Mouse (Mus musculus): ENCODE data around the gene 4921507P07Rik.
"Not testable (repeated sequence)": the region's sequence is repeated elsewhere in the genome, so short reads cannot be mapped to it uniquely, and the experiment has no call there.

Gene 4921507P07Rik

DNA sequence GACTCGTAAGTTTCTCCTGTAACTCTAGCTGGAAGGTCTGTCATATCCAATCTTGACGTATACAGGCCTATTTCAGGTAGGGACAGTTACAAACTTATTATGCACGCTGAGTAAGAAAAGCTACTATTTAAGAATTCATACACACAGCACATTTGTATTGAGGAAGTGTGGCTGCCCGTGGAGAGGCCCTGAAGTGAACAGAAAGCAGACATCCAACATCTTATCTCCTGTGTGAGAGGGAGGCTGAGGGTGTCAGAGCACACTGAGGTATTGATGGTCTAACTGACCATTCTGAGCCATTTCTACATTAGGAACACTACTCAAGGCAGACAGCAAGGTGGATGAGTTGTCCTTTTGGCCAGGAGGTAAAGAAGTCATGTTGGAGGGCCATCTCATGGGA, 37.6 kb downstream of the 4921507P07Rik start:
- no peak for DNase-seq (ENCODE audit: low read depth, low spot score)

DNA sequence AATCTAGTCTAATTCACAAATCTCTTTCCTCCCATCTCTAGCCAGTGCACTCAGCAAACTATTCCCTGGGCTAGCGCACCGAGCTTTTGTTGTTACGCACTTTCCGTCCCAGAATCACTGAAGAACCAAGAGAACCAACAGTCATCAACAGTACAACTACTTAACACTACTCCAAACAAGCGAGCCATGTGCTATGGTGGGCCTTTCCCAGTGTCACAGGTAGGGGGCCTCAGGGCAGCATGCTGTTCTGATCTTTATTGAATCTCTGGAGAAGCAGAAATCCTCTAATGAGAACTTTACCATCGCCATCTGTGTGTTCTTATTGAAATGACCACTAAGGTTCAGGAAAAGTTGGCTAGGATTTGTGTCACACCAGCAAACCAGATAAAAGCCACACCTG, 38.9 kb downstream of the 4921507P07Rik start:
- no peak for DNase-seq (ENCODE audit: low read depth, low spot score)

DNA sequence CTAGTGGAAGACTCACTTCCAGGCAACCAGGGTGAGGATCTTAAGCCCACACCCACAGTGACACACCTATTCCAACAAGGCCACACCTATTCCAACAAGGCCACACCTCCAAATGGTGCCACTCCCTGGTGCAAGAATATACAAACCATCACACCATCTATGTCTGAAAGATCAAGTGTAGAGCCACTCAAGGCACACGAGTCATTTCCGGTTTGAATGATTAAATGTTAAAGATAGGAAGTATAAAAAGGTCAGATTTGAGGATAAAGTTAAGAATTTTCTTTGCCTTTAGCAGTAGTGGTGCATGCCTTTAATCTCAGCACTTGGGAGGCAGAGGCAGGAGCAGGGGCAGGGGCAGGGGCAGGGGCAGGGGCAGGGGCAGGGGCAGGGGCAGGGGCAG, 42.2 kb downstream of the 4921507P07Rik start:
- DNase-seq (ENCODE audit: low read depth, low spot score) = not testable (repeated sequence)

GRCm38 (mm10) chr6:50552881-50553518, 43.4 kb downstream of the 4921507P07Rik start:
- DNase-seq (ENCODE audit: low read depth, low spot score) = no peak

- no peak for DNase-seq (ENCODE audit: low read depth, low spot score)
Measured at GRCm38 (mm10) chr6:50549791-50550190, 46.6 kb downstream of the 4921507P07Rik start.

DNA sequence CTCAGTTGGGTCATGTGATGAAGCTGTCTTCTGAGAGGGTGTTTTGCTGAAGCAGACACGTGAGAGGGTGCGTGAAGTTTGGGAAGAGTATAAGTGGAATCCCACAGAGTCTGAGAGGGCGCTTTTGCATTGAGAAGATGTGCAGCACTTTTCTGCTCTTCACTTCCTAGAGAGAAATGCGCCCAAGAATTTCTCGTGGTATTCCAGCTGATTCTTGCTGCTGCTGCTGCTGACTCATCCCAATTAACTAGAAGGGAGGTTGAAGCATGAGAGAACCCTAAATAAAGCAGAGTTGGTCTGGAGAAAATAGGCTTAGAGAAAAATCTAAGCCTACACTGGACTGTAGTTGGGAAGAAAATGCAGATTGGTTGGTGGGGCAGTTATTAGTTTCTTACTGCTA, 47.4 kb downstream of the 4921507P07Rik start:
- DNase-seq (ENCODE audit: low read depth, low spot score) = no peak

DNA sequence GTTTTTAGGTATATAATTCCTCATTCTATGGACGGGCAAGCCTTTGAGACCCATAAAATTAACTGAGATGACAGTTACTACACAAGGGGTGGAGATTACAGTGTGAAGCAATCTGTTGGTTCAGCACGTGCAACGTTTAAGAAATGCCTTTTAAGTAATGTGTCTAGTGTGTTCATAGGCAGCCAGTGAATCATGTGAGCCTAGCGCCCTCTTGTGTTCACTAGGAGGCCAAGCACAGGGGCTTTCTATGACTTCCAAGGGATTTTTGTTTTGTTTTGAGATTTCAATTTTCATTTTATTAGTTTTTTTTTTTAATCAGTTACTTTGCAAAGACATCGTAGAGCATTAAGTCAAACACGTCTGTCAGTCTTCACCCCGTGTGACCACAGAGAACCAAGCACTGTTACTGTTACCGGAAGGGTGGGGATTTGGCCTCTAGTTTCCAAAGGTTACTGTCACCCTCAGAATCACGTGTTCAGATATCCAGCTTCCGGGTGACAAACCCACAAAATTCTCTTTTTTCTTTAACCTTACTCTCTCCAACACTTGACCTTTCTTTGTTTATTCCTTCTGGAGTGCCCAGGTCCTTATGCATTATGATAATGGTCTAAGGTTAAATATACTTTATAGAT, 50.9 kb downstream of the 4921507P07Rik start:
- peak; percentile 56 for DNase-seq (ENCODE audit: low read depth, low spot score)

DNA sequence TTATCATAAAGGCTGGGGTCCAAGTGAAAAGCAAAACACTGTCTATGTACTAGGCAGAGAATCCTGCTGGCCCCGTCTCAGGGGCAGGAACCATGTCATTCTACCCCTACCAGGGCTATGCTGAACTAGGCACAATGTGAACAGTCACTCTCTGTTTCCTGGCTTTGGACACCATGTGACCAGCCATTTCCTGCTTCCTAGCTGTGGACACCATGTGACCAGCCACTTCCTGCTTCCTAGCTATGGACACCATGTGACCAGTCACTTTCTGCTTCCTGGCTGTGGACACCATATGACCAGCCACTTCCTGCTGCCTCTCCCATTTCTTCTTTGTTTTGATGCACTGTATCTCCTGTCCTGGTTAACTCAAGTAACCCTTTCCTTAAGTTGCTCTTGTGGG, 53.9 kb downstream of the 4921507P07Rik start:
- no peak for DNase-seq (ENCODE audit: low read depth, low spot score)

DNA sequence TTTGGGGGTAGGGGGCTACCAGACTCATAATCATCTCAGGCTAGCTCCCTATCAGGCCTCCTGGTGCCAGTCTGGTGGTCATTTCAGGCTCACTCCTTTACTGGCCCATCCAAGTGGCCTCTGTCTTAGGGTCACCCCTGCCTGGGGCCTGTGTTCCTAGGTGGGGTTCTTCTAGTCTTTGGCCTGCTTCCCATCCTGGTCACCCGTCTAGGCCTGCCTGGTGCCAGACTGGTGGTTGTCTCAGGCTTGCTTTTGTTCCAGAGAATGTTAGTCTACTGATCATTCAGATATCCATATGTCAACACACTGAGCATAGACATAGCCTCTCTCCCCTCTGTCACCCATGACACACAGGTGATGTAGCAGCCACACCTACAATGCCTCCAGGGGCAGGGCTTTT, 56.8 kb downstream of the 4921507P07Rik start:
- DNase-seq (ENCODE audit: low read depth, low spot score) = no peak

- peak; percentile 91 for DNase-seq (ENCODE audit: low read depth, low spot score)
Measured at GRCm38 (mm10) chr6:50536461-50536892, 60.0 kb downstream of the 4921507P07Rik start.

DNA sequence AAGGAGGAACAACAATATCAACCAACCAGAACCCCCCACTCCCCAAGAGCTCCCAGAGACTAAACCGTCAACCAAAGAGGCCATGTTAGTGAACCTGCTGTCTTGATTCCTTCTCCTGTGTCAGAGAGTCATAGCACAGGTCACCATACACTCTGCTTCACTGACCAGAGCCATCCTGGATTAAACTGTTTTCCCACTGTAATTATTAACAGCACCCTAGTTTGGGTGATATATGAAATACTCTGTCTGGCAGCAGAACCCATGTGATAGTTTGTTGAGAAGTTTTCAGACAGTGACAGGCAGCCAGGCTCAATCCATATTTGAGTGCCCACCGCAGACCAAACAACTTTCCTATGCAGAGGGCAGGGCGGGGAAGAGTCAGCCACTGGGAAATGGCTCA, 61.1 kb downstream of the 4921507P07Rik start:
- no peak for DNase-seq (ENCODE audit: low read depth, low spot score)

- DNase-seq (ENCODE audit: low read depth, low spot score) = peak; percentile 58
Measured at GRCm38 (mm10) chr6:50531920-50532319, 64.5 kb downstream of the 4921507P07Rik start.

DNA sequence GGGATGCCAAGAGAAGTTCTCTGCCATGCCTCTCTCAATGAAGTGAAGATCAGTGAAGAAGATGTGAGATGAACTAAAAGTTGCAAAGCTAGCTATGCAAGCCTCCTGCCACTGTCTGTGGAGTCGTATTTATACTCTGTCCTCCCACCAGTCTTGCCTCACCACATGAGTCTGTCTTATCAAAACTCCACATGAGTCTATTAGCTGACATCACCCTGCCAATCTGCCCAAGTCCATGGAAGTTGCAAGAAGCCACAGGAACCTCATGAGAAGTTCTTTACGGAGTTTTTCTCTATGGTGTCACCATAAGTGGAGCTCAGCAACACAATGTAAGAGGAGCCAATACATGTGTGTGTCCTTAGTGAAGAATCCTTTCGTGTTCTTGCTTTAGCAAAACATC, 65.4 kb downstream of the 4921507P07Rik start:
- DNase-seq (ENCODE audit: low read depth, low spot score) = no peak

DNA sequence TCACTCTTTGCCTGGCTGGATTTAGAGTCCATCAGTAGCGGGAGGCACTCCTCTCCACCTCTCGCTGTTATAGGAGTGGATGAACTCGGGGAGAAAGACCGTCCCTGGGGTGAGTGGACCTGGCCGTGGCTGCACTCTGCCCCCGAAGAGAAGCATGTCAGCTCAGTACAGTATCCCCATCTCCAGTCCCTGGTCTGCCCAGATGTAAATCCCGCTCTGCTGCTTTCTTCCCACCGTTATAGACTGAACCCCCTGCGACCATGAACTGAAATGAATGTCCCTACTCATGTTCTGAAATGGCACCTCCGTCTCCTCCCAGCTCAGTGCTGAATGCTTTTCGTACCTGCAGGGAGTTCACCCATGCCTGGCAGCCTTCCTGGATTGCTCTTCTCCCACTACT, 67.2 kb downstream of the 4921507P07Rik start:
- DNase-seq (ENCODE audit: low read depth, low spot score) = no peak

DNA sequence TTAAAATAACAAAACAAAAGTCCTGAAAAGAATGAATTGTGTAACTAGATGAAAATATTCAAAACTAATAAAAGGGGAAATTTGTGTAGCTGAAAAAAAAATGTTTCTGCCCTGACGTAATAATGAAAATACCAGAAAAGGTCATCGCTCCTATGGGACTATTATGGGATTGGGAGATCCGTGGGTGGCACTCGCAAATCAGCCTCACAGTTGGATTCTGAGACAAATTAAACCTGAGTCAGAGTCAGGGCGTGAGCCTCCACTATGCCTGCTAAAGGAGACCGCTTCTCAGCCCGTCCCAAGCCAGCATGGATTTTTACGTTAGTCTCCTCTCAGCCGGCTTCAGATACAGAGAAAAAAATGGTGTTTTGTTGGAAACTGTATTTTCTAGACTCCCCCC, 69.0 kb downstream of the 4921507P07Rik start:
- no peak for DNase-seq (ENCODE audit: low read depth, low spot score)

DNA sequence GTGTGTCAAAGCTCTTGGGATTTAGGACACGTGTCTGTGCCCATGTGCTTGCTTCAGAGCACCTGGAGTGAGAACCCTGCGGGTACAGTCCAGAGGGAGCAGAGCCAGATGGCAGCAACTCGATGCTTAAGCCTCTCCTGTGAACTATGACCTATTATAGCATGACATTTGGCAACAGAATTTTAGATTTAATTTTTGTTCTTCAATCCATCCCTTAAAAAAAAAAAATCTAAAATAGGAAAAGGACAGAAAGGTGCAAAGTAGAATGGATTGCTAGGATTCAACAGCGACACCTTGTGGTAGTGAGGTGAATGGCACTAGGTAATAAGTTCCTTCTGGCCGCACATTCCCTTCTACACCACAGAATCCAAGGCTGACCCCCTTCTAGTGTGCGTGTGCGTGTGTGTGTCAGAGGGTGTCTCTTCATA, 69.8 kb downstream of the 4921507P07Rik start:
- peak; percentile 82 for DNase-seq (ENCODE audit: low read depth, low spot score)

GRCm38 (mm10) chr6:50525846-50526245, 70.6 kb downstream of the 4921507P07Rik start:
- DNase-seq (ENCODE audit: low read depth, low spot score) = no peak

- DNase-seq (ENCODE audit: low read depth, low spot score) = no peak
Measured at GRCm38 (mm10) chr6:50524261-50524896, 72.1 kb downstream of the 4921507P07Rik start.
